Mouse (Mus musculus) CH12F3 (cell line): ENCODE measurements around the gene Scamp2.

Experiments used
- in situ Hi-C: fragments of 300-500 bp; cut with MboI; formaldehyde crosslinking; loops from 2 replicates; pipeline ENCODE4 v1.14.3; 2020; ENCODE audit warnings: low sequenced_read_pairs

The Scamp2 gene

GRCm38 (mm10) chr9:57560861-57561710 lies at the start of gene Scamp2:
Gene Scamp2 (plus strand): TSS chr9:57560943.
- in situ Hi-C loops: no loop called here

GRCm38 (mm10) chr9:57517113-57517512 lies 43.6 kb upstream of the Scamp2 start:
- in situ Hi-C loops: no loop called here

- in situ Hi-C loops: no loop called here
These were observed 40.2 kb upstream of the Scamp2 start for GRCm38 (mm10) chr9:57520375-57521055.

GRCm38 (mm10) chr9:57521056-57521911 lies 39.5 kb upstream of the Scamp2 start, which contains the start of gene Cox5a:
Gene Cox5a (plus strand): TSS chr9:57521274.
- in situ Hi-C loops: no loop called here

GRCm38 (mm10) chr9:57522114-57522860 lies 38.5 kb upstream of the Scamp2 start:
- in situ Hi-C loops: no loop called here

GRCm38 (mm10) chr9:57522861-57523246 lies 37.9 kb upstream of the Scamp2 start:
- in situ Hi-C loops: no loop called here

GRCm38 (mm10) chr9:57523754-57524153 lies 37.0 kb upstream of the Scamp2 start:
- in situ Hi-C loops: no loop called here

GRCm38 (mm10) chr9:57524439-57524838 lies 36.3 kb upstream of the Scamp2 start:
- in situ Hi-C loops: no loop called here

- in situ Hi-C loops: no loop called here
These were observed 35.2 kb upstream of the Scamp2 start for GRCm38 (mm10) chr9:57525516-57525915.

- in situ Hi-C loops: no loop called here
These were observed 34.3 kb upstream of the Scamp2 start for GRCm38 (mm10) chr9:57526435-57526834.

- in situ Hi-C loops: no loop called here
These were observed 28.8 kb upstream of the Scamp2 start for GRCm38 (mm10) chr9:57531946-57532345.

- in situ Hi-C loops: no loop called here
These were observed 24.4 kb upstream of the Scamp2 start for GRCm38 (mm10) chr9:57536362-57536761.

- in situ Hi-C loops: no loop called here
These were observed 23.6 kb upstream of the Scamp2 start, which contains the start of gene Fam219b for GRCm38 (mm10) chr9:57537044-57537727. Gene Fam219b (plus strand): TSS chr9:57537528.

- in situ Hi-C loops: no loop called here
These were observed 23.0 kb upstream of the Scamp2 start for GRCm38 (mm10) chr9:57537728-57538181.

- in situ Hi-C loops: no loop called here
These were observed 21.2 kb upstream of the Scamp2 start for GRCm38 (mm10) chr9:57539550-57539949.

GRCm38 (mm10) chr9:57541312-57541711 lies 19.4 kb upstream of the Scamp2 start:
- in situ Hi-C loops: no loop called here

- in situ Hi-C loops: no loop called here
These were observed 16.8 kb upstream of the Scamp2 start for GRCm38 (mm10) chr9:57543951-57544350.

GRCm38 (mm10) chr9:57547287-57547686 lies 13.5 kb upstream of the Scamp2 start:
- in situ Hi-C loops: no loop called here

GRCm38 (mm10) chr9:57547869-57548268 lies 12.9 kb upstream of the Scamp2 start:
- in situ Hi-C loops: no loop called here

- in situ Hi-C loops: no loop called here
These were observed 11.6 kb upstream of the Scamp2 start for GRCm38 (mm10) chr9:57549186-57549585.
